Mouse (Mus musculus): ENCODE data around the gene Ly6g6c.

The Ly6g6c gene

GRCm38 (mm10) chr17:35064951-35065947 lies at the start of gene Ly6g6c:
Gene Ly6g6c (plus strand): TSS chr17:35065388.
- in situ Hi-C loops (cut with MboI, MseI), result loop anchor here (5.0 kb wide), 1 partner anchor 43 kb away; no protein-coding TSS in a partner anchor

- in situ Hi-C loops (cut with MboI, MseI), result no loop called here
Measured at GRCm38 (mm10) chr17:35016376-35016775, 48.8 kb upstream of the Ly6g6c start, which contains the start of gene Vwa7. Gene Vwa7 (plus strand): TSS chr17:35016579.

- in situ Hi-C loops (cut with MboI, MseI), result no loop called here
Measured at GRCm38 (mm10) chr17:35016791-35017705, 48.1 kb upstream of the Ly6g6c start.

- in situ Hi-C loops (cut with MboI, MseI), result no loop called here
Measured at GRCm38 (mm10) chr17:35017706-35018030, 47.5 kb upstream of the Ly6g6c start.

GRCm38 (mm10) chr17:35018171-35018570 lies 47.0 kb upstream of the Ly6g6c start:
- in situ Hi-C loops (cut with MboI, MseI), result no loop called here

- in situ Hi-C loops (cut with MboI, MseI), result loop anchor here (5.0 kb wide), 1 partner anchor 42 kb away; no protein-coding TSS in a partner anchor
Measured at GRCm38 (mm10) chr17:35019894-35020293, 45.3 kb upstream of the Ly6g6c start.

GRCm38 (mm10) chr17:35020551-35020950 lies 44.6 kb upstream of the Ly6g6c start:
- in situ Hi-C loops (cut with MboI, MseI), result loop anchor here (5.0 kb wide), 1 partner anchor 42 kb away; no protein-coding TSS in a partner anchor

- in situ Hi-C loops (cut with MboI, MseI), result loop anchor here (5.0 kb wide), 1 partner anchor 41 kb away; no protein-coding TSS in a partner anchor
Measured at GRCm38 (mm10) chr17:35021163-35021808, 43.9 kb upstream of the Ly6g6c start.

- in situ Hi-C loops (cut with MboI, MseI), result loop anchor here (5.0 kb wide), 1 partner anchor 40 kb away; no protein-coding TSS in a partner anchor
Measured at GRCm38 (mm10) chr17:35021842-35022477, 43.2 kb upstream of the Ly6g6c start.

- in situ Hi-C loops (cut with MboI, MseI), result loop anchor here (5.0 kb wide), 1 partner anchor 40 kb away; no protein-coding TSS in a partner anchor
Measured at GRCm38 (mm10) chr17:35022541-35023060, 42.6 kb upstream of the Ly6g6c start.

GRCm38 (mm10) chr17:35023221-35023620 lies 42.0 kb upstream of the Ly6g6c start:
- in situ Hi-C loops (cut with MboI, MseI), result loop anchor here (5.0 kb wide), 1 partner anchor 39 kb away; no protein-coding TSS in a partner anchor

- in situ Hi-C loops (cut with MboI, MseI), result loop anchor here (5.0 kb wide), 1 partner anchor 39 kb away; no protein-coding TSS in a partner anchor
Measured at GRCm38 (mm10) chr17:35023756-35024155, 41.4 kb upstream of the Ly6g6c start.

GRCm38 (mm10) chr17:35024261-35024660 lies 40.9 kb upstream of the Ly6g6c start:
- in situ Hi-C loops (cut with MboI, MseI), result loop anchor here (5.0 kb wide), 1 partner anchor 38 kb away; no protein-coding TSS in a partner anchor

GRCm38 (mm10) chr17:35024691-35025488 lies 40.3 kb upstream of the Ly6g6c start:
- in situ Hi-C loops (cut with MboI, MseI), result loop anchor here (5.0 kb wide), 1 partner anchor 37 kb away; no protein-coding TSS in a partner anchor

GRCm38 (mm10) chr17:35026206-35026605 lies 39.0 kb upstream of the Ly6g6c start:
- in situ Hi-C loops (cut with MboI, MseI), result no loop called here

- in situ Hi-C loops (cut with MboI, MseI), result no loop called here
Measured at GRCm38 (mm10) chr17:35027277-35028068, 37.7 kb upstream of the Ly6g6c start, which contains the start of gene Sapcd1. Gene Sapcd1 (minus strand): TSS chr17:35028016.

- in situ Hi-C loops (cut with MboI, MseI), result no loop called here
Measured at GRCm38 (mm10) chr17:35028315-35028714, 36.9 kb upstream of the Ly6g6c start.
